ENCODE assay signal across 8 mouse cellular contexts in the genomic region with DNA sequence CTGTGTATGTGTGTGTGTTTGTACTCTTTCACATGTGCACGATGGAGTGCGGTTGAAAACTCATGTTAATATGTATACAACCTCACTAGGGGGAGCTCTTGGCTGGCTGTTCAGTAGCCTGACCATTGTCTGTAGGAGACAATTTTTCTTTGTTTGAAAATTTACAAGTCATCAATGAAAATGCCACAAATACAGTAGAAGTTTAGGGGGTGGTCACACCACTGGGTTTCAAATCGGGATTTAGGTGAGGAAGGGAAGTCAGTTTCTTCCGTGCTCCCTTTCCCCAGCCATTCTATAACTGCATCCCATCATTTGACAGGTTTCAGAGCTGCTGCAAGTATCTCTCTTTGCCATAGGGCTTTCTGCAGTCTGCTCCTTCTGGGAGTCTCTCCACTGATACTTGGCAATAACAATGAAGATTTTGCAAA.
A peak's percentile ranks its signal among the peaks of the same experiment; 100 is the strongest.
DNase-seq lines count a peak whose midpoint lies in the region; ATAC-seq and TF ChIP-seq lines count a peak whose summit lies in the region.

No protein-coding gene starts in this region.

- no peaks in the 10 kb centered on the region for H3K9me3 ChIP-seq in embryonic facial prominence, embryonic 12.5 days
- no peaks in the 10 kb centered on the region for H3K9me3 ChIP-seq in heart, postnatal 0 days (replicated peaks; ENCODE audit: control insufficient read depth, low read length)
- no peaks in the 10 kb centered on the region for H3K9me3 ChIP-seq in lung, embryonic 14.5 days (ENCODE audit: low read depth, low read length)

- 7% methylated on average over 4 of the region's 4 CpGs for WGBS in embryonic facial prominence, embryonic 12.5 days
- whole genome bisulfite sequencing in heart, postnatal 0 days = 5% methylated on average over 4 of the region's 4 CpGs
- WGBS in large intestine, adult 2 months = 6% methylated on average over 4 of the region's 4 CpGs
- WGBS in lung, embryonic 14.5 days = 7% methylated on average over 4 of the region's 4 CpGs

- no peak for TF ChIP-seq EP300 in heart, postnatal 0 days (IDR thresholded peaks at IDR 0.05; ENCODE audit: low read depth)

- 0 out of 2 replicates have a peak, but pooled peaks have one; percentile 35 for ATAC-seq in embryonic facial prominence, embryonic 12.5 days (ENCODE audit: insufficient number of reproducible peaks, insufficient read depth, low FRiP score, low TSS enrichment)
- ATAC-seq in heart, postnatal 0 days (ENCODE audit: insufficient read depth, low read depth) = no peak
- ATAC-seq in lung, embryonic 14.5 days (ENCODE audit: insufficient read depth) = peak; percentile 52; the same call in 1 of the 2 replicates

- H3K36me3 ChIP-seq in embryonic facial prominence, embryonic 12.5 days = no peaks in the 10 kb centered on the region
- H3K36me3 ChIP-seq in heart, postnatal 0 days (replicated peaks; ENCODE audit: control insufficient read depth, insufficient read depth, low read length) = no peaks in the 10 kb centered on the region
- H3K36me3 ChIP-seq in lung, embryonic 14.5 days (ENCODE audit: insufficient read depth) = no peaks in the 10 kb centered on the region

- peak overlapping the region; percentile 33 for H3K4me2 ChIP-seq in embryonic facial prominence, embryonic 12.5 days (replicated peaks)
- peak overlapping the region; percentile 46; the same call in 1 of the 2 replicates for H3K4me2 ChIP-seq in heart, postnatal 0 days (ENCODE audit: low read depth, low read length)
- peak overlapping the region; percentile 13 for H3K4me2 ChIP-seq in lung, embryonic 14.5 days

- 0 out of 2 replicates have a peak overlapping the region, but pooled peaks have one; percentile 31 for H3K27ac ChIP-seq in embryonic facial prominence, embryonic 12.5 days
- H3K27ac ChIP-seq in heart, postnatal 0 days (ENCODE audit: low read depth) = no peak overlapping the region
- no peak overlapping the region for H3K27ac ChIP-seq in lung, embryonic 14.5 days (ENCODE audit: low read depth)

- H3K4me3 ChIP-seq in embryonic facial prominence, embryonic 12.5 days = no peak overlapping the region
- no peak overlapping the region for H3K4me3 ChIP-seq in heart, postnatal 0 days (ENCODE audit: low read depth, low read length)
- H3K4me3 ChIP-seq in lung, embryonic 14.5 days (ENCODE audit: low read depth, low read length) = no peak overlapping the region

- DNase-seq in urinary bladder, postnatal 14 days (ENCODE audit: low spot score) = peak; percentile 41
- no peak for DNase-seq in urinary bladder, postnatal 36 days (ENCODE audit: low spot score in 2 of 2)
- peak; percentile 47 for DNase-seq in heart, postnatal 0 days (ENCODE audit: low spot score)
- DNase-seq in large intestine, adult 2 months (ENCODE audit: low read depth, low spot score) = peak; percentile 18
- DNase-seq in lung, embryonic 14.5 days = peak; percentile 91
- DNase-seq in retina, postnatal 7 days (ENCODE audit: low read depth, low spot score) = peak; percentile 46
- DNase-seq in thymus, postnatal 14 days = no peak

- peak; percentile 73 for TF ChIP-seq CTCF in heart, postnatal 0 days (IDR thresholded peaks at IDR 0.05; ENCODE audit: low read depth)
- peak; percentile 77 for TF ChIP-seq CTCF in lung, embryonic 14.5 days (IDR thresholded peaks at IDR 0.05; ENCODE audit: low read depth)

- no peaks in the 10 kb centered on the region for H3K27me3 ChIP-seq in embryonic facial prominence, embryonic 12.5 days
- no peaks in the 10 kb centered on the region for H3K27me3 ChIP-seq in heart, postnatal 0 days (ENCODE audit: control insufficient read depth, insufficient read depth, low read length)
- no peaks in the 10 kb centered on the region for H3K27me3 ChIP-seq in lung, embryonic 14.5 days (ENCODE audit: insufficient read depth, low read length)

- no peak overlapping the region for H3K9ac ChIP-seq in embryonic facial prominence, embryonic 12.5 days
- no peak overlapping the region for H3K9ac ChIP-seq in heart, postnatal 0 days (replicated peaks; ENCODE audit: low read depth, low read length)
- H3K9ac ChIP-seq in lung, embryonic 14.5 days = no peak overlapping the region

- peaks cover 9% of the 10 kb centered on the region; the same call in 1 of the 2 replicates for H3K4me1 ChIP-seq in embryonic facial prominence, embryonic 12.5 days
- H3K4me1 ChIP-seq in heart, postnatal 0 days (ENCODE audit: control insufficient read depth, insufficient read depth) = no peaks in the 10 kb centered on the region
- no peaks in the 10 kb centered on the region for H3K4me1 ChIP-seq in lung, embryonic 14.5 days (ENCODE audit: insufficient read depth)

Comparison
In these comparisons a context has a peak if more than half of its experiments do, and no peak if none do; other contexts are left out.
1. DNase-seq: peak in urinary bladder, postnatal 14 days (single experiment), heart, postnatal 0 days (single experiment), large intestine, adult 2 months (single experiment), lung, embryonic 14.5 days (single experiment) and retina, postnatal 7 days (single experiment); none in urinary bladder, postnatal 36 days (0 of 2) and thymus, postnatal 14 days (single experiment).
2. Peak in every context shown above with its lines, with median percentiles within 50 percentile points of each other: H3K4me2 ChIP-seq.